Mouse (Mus musculus) forebrain, embryonic 16.5 days (tissue): ENCODE measurements at regions not wholly inside any gene's neighbourhood (a gene's known extent, or its start where the extent isn't known, plus 50 kb on each side); places are given as distances from the start of the nearest gene placed in this dataset.

Experiments used
- ATAC-seq: fragments of 200-750 bp; cut with Nextera tagmentation; 2 replicates; pipeline ENCODE4 v1.8.0; 2017; ENCODE audit warnings: mild to moderate bottlenecking, moderate library complexity
- H3K27ac ChIP-seq: fragments of 300-500 bp; sonication (generic); 2 replicates; pipeline ENCODE4 v1.5.1; 2014; ENCODE audit warnings: low read length, control low read depth
- H3K27me3 ChIP-seq: fragments of 300-500 bp; sonication (generic); replicated peaks from 2 replicates; pipeline ENCODE4 v1.6.1; 2014; ENCODE audit warnings: low read length; ENCODE audit not compliant: control insufficient read depth, insufficient read depth
- H3K36me3 ChIP-seq: fragments of 300-500 bp; sonication (generic); 2 replicates; pipeline ENCODE4 v1.6.1; 2014; ENCODE audit not compliant: control insufficient read depth, insufficient read depth
- H3K4me1 ChIP-seq: fragments of 300-500 bp; sonication (generic); replicated peaks from 2 replicates; pipeline ENCODE4 v1.6.1; 2014; ENCODE audit warnings: low read length; ENCODE audit not compliant: control insufficient read depth, insufficient read depth
- H3K4me2 ChIP-seq: fragments of 300-500 bp; sonication (generic); 2 replicates; pipeline ENCODE4 v1.6.1; 2014; ENCODE audit warnings: mild to moderate bottlenecking, low read length, control low read depth
- H3K4me3 ChIP-seq: fragments of 300-500 bp; sonication (generic); replicated peaks from 2 replicates; pipeline ENCODE4 v1.5.1; 2014; ENCODE audit warnings: mild to moderate bottlenecking, low read length, control low read depth
- H3K9ac ChIP-seq: fragments of 300-500 bp; sonication (generic); replicated peaks from 2 replicates; pipeline ENCODE4 v1.6.1; 2014; ENCODE audit warnings: low read depth, low read length, control low read depth
- H3K9me3 ChIP-seq: fragments of 300-500 bp; sonication (generic); 2 replicates; pipeline ENCODE4 v1.6.1; 2016; ENCODE audit warnings: low read length; ENCODE audit not compliant: control insufficient read depth
- WGBS: fragments of 180-500 bp; shearing (Covaris S2); extraction: QIAGEN DNeasy Blood & Tissue Kit; methylation state at CpG from one replicate; pipeline ENCODE4 v1.1.7; 2014; 5-methylcytosine and 5-hydroxymethylcytosine counted together

DNA sequence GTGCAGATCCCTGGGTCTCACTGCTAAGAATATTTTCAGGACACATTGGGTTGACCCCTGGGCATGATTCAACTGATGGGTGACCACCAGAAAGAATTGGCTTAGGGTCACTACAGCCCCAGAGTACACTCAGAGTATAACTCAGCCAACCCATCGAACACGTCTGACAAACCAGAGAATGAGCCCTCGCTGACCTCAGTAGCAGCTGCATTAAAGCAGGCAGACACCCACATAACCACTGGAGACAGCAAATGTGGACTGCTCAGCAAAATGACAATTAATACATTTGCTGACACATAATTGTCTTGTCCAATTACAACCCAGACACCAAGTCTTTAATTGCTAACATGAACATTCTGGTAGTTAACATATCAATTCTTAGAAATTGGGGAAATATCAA lies 175.7 kb downstream of the Cbln4 start:
- Histone ChIP-seq H3K4me1 (peaks cover 4% of the 10 kb centered on the region; the same call in 1 of the 2 replicates), H3K9ac (no peak overlapping the region), H3K9me3 (no peaks in the 10 kb centered on the region), H3K4me2 (no peak overlapping the region), H3K27me3 (no peaks in the 10 kb centered on the region), H3K4me3 (no peak overlapping the region), H3K36me3 (no peaks in the 10 kb centered on the region), H3K27ac (no peak overlapping the region)
- WGBS, result 89% methylated on average over 3 of the region's 3 CpGs
- ATAC-seq, result no peak

DNA sequence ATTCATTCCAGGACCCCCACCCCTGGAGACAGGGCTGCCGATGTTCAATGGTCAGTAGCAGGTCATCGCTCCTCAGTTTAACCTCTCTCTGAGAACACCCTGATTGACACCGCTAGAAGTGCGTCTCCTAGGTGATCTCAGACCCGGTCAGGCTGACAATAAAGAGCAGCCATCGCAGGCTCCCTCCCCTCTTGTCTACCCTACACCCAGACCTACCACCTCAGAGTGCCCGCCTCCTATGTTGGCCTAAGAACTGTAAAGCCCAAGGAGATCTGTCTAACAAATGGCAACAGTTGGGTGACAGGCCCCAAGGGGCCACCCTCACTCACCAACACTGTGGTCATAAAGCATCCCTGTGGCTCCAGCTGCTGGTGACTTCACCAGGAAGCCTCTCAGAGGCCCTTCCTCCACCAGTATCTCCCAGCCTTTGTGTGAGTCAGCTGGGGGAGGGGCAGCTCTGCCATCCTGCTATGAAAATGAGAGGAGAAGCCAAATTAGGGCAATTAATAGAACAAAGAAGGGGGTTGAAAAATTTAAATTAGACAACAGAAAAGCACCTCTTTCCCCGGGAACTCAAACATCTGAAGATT lies 178.8 kb downstream of the Cbln4 start:
- Histone ChIP-seq H3K4me3 (no peak overlapping the region), H3K4me2 (no peak overlapping the region), H3K27me3 (no peaks in the 10 kb centered on the region), H3K4me1 (peaks cover 4% of the 10 kb centered on the region; the same call in 1 of the 2 replicates), H3K9me3 (no peaks in the 10 kb centered on the region), H3K27ac (no peak overlapping the region), H3K36me3 (no peaks in the 10 kb centered on the region), H3K9ac (no peak overlapping the region)
- ATAC-seq, result peak; percentile 66
- 69% methylated on average over 8 of the region's 8 CpGs for WGBS

DNA sequence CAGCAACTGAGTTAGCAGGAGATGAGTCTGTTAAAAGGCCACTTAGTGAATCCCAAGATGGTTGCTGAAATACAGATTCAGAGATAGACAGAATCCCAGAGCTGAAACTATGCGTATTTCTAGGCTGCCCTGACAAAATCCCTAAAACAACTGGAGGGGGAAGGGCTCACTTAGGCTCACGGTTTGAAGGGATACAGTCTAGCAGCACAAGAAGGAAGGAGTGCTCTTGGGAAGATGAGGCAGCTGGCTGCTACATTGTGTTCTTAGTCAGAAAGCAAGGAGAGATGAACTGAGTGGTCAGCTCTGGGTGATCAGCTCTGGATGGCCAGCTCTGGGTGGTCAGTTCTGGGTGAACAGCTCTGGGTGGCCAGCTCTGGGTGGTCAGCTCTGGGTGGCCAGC lies 180.6 kb downstream of the Cbln4 start:
- WGBS, result 94% methylated on average over 2 of the region's 2 CpGs

GRCm38 (mm10) chr2:171858894-171859293 lies 184.4 kb downstream of the Cbln4 start:
- H3K9me3 ChIP-seq, result no peaks in the 10 kb centered on the region
- no peak for ATAC-seq
- no peaks in the 10 kb centered on the region for H3K4me1 ChIP-seq
- no peak overlapping the region for H3K27ac ChIP-seq
- no peak overlapping the region for H3K4me2 ChIP-seq
- no peaks in the 10 kb centered on the region for H3K36me3 ChIP-seq
- H3K27me3 ChIP-seq, result no peaks in the 10 kb centered on the region
- H3K4me3 ChIP-seq, result no peak overlapping the region
- H3K9ac ChIP-seq, result no peak overlapping the region
- WGBS, result 73% methylated on average over 5 of the region's 5 CpGs

More for the DNA sequence above, 180.6 kb downstream of the Cbln4 start:
- Histone ChIP-seq H3K9me3 (no peaks in the 10 kb centered on the region), H3K4me1 (peaks cover 4% of the 10 kb centered on the region; the same call in 1 of the 2 replicates), H3K4me3 (no peak overlapping the region), H3K27ac (no peak overlapping the region), H3K9ac (no peak overlapping the region), H3K36me3 (no peaks in the 10 kb centered on the region), H3K4me2 (no peak overlapping the region), H3K27me3 (no peaks in the 10 kb centered on the region)
- no peak for ATAC-seq

DNA sequence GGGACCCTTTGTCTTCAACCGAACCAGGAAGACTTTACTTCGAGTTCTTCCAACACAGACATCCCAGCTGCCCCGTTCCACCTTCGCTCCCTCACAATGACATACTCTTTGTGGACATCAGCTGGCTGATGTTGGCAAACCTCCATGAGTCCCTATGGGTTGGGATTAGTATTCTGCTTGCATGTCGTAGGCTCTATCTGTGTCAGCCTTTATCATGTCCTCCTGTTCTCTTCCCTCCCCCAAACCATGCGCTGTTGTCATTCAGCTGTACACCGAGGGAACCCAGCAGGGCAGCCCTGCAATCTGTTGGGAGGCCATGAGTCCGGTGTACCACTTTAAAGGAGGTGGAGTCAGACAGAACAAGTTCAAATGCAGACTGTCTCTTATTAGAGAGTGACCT lies 186.8 kb downstream of the Cbln4 start:
- Histone ChIP-seq H3K4me1 (no peaks in the 10 kb centered on the region), H3K27me3 (no peaks in the 10 kb centered on the region), H3K4me3 (no peak overlapping the region), H3K4me2 (no peak overlapping the region), H3K27ac (no peak overlapping the region), H3K9me3 (no peaks in the 10 kb centered on the region), H3K9ac (no peak overlapping the region), H3K36me3 (no peaks in the 10 kb centered on the region)
- ATAC-seq, result no peak
- 57% methylated on average over 8 of the region's 8 CpGs for WGBS

GRCm38 (mm10) chr2:171846826-171847492 lies 196.3 kb downstream of the Cbln4 start:
- Histone ChIP-seq H3K9me3 (peaks cover 5% of the 10 kb centered on the region; the same call in 1 of the 2 replicates), H3K9ac (no peak overlapping the region), H3K4me1 (peaks cover 9% of the 10 kb centered on the region), H3K36me3 (no peaks in the 10 kb centered on the region), H3K4me2 (no peak overlapping the region), H3K4me3 (no peak overlapping the region), H3K27me3 (no peaks in the 10 kb centered on the region), H3K27ac (peak overlapping the region; percentile 53; the same call in 1 of the 2 replicates)
- 18% methylated on average over 4 of the region's 4 CpGs for WGBS
- peak; percentile 92 for ATAC-seq

- Histone ChIP-seq H3K27me3 (no peaks in the 10 kb centered on the region), H3K4me2 (peak overlapping the region; percentile 28; the same call in 1 of the 2 replicates), H3K9ac (no peak overlapping the region), H3K27ac (no peak overlapping the region), H3K36me3 (no peaks in the 10 kb centered on the region), H3K4me1 (peaks cover 8% of the 10 kb centered on the region; the same call in 1 of the 2 replicates), H3K4me3 (no peak overlapping the region), H3K9me3 (0 out of 2 replicates have a peak, but pooled peaks cover 2% of the 10 kb centered on the region)
- WGBS, result 33% methylated on average over 14 of the region's 14 CpGs
- ATAC-seq, result peak; percentile 55; the same call in 1 of the 2 replicates
Observed at GRCm38 (mm10) chr2:171840058-171840713, 203.1 kb downstream of the Cbln4 start.

- Histone ChIP-seq H3K4me3 (no peak overlapping the region), H3K9me3 (no peaks in the 10 kb centered on the region), H3K9ac (no peak overlapping the region), H3K27me3 (no peaks in the 10 kb centered on the region), H3K36me3 (no peaks in the 10 kb centered on the region), H3K4me1 (peaks cover 7% of the 10 kb centered on the region; the same call in 1 of the 2 replicates), H3K4me2 (no peak overlapping the region), H3K27ac (no peak overlapping the region)
- 55% methylated on average over 6 of the region's 6 CpGs for WGBS
- ATAC-seq, result peak; percentile 68; the same call in 1 of the 2 replicates
Observed at GRCm38 (mm10) chr2:171822156-171822555, 221.1 kb downstream of the Cbln4 start.

DNA sequence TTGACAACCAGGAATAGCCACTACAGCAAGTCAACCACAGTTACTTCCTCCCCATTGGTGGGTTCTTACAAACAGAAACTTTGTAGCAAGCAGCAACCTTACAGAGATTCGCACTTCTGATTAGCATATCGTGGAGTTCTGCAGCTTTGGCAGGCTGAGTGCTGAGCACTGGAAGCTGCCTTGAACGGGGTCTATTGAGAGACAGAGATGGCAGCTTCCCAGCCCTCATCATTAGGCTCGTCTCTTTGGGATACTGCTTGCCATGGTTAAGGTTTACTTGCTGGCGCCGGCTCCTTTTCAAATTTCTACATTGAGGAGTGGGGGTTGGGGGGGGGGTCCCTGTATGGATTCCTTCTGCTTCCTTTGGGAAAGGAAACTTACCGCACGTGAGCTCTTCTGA lies 224.8 kb downstream of the Cbln4 start:
- no peaks in the 10 kb centered on the region for H3K27me3 ChIP-seq
- H3K9ac ChIP-seq, result no peak overlapping the region
- 32% methylated on average over 8 of the region's 8 CpGs for WGBS
- no peak overlapping the region for H3K4me2 ChIP-seq
- 0 out of 2 replicates have a peak overlapping the region, but pooled peaks have one; percentile 39 for H3K27ac ChIP-seq
- peaks cover 14% of the 10 kb centered on the region for H3K4me1 ChIP-seq
- H3K36me3 ChIP-seq, result no peaks in the 10 kb centered on the region
- peak; percentile 63 for ATAC-seq
- H3K4me3 ChIP-seq, result no peak overlapping the region
- H3K9me3 ChIP-seq, result no peaks in the 10 kb centered on the region
